Mouse (Mus musculus) CD4-positive, CD25-positive, alpha-beta regulatory T cell, adult 2 months (primary cell): ENCODE data around the gene Adgrd1.
"Not testable (repeated sequence)": the region's sequence is repeated elsewhere in the genome, so short reads cannot be mapped to it uniquely, and the experiment has no call there.

Source experiments
- DNase-seq: peaks from one replicate; pipeline ENCODE4 v3.0.0-alpha.2; 2012; ENCODE audit warnings: low read depth, low spot score

Adgrd1 gene

DNA sequence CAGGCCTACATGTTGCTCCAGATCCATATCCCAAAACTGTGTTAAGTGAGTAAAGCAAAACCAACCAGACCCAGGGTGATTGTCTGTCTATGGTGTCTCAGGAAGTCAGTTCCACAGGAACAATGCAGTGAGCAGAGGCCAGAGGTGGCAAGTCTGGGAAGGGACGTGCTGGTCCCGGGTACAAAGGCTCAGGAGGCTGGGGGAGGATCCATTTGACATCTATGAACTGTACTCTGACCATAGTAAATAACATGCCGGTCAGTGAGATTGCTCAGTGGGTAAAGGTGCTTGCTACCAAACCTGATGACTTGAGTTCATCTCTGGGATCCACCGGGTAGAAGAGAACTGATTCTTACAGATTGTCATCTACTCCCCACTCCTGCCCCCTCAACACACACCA is 3.4 kb upstream of the Adgrd1 start:
- DNase-seq, result no peak

GRCm38 (mm10) chr5:129094236-129094635 is 2.3 kb upstream of the Adgrd1 start:
- no peak for DNase-seq

DNA sequence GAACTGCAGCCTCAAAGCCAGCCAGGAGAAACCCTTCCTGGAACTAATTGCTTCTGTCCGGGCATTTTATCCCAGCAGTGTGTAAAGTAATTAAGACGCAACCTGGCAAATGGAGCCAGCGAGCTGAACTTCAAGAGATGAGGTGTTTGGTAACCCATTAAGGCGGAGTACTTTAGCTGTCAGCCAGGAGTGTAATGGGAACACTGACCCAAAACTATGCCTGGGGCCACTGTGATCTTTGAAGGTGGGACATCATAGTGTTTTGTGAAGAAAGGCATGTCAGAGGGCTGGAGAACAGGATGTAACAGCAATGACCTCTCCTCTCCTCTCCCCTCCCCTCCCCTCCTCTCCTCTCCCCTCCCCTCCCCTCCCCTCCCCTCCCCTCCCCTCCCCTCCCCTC is 7.5 kb downstream of the Adgrd1 start:
- DNase-seq, result no peak

DNA sequence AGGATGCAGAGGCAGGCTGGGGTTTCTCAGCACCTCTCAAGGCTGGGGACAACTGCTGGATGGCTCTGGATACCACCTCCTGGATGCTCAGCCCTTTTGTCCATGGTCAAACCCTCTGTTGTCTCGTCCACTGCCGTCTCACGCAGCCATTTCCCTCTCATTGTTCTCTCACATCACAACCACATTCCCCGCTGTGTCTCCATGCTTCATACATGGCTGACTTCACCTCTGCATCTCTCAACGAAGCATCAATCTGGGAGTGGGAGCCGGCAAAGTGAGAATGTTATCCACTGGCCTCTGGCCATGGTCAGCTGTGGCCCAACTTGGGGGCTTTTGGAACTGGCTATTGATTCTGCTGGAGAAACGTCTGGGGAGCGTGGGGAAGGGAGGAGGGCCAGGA is 15.2 kb downstream of the Adgrd1 start:
- no peak for DNase-seq

GRCm38 (mm10) chr5:129113741-129114476 is 17.4 kb downstream of the Adgrd1 start:
- no peak for DNase-seq

GRCm38 (mm10) chr5:129116299-129116698 is 19.7 kb downstream of the Adgrd1 start:
- no peak for DNase-seq

- no peak for DNase-seq
Observed at GRCm38 (mm10) chr5:129117593-129118113, 21.1 kb downstream of the Adgrd1 start.

DNA sequence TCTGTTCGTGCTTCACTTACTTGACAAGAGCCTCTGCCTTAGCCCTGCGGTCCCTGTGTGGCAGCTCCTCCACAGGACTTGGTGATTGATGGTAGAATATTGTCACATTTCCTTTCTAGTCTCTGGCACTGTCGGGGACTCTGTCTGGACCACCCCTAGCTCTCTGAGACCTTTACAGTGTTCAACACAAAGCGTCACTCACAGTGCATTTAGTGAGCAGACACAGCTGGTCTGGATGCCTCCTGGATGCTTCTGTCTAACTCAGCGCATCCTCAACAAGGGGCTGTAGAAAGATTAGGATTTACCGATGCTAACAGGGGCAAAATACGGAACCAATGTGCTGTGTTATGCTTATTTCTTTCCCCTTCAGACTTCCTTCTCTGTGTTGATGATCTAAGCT is 22.0 kb downstream of the Adgrd1 start:
- DNase-seq, result no peak

GRCm38 (mm10) chr5:129119146-129119545 is 22.6 kb downstream of the Adgrd1 start:
- DNase-seq, result no peak

- no peak for DNase-seq
Observed at GRCm38 (mm10) chr5:129121654-129122285, 25.2 kb downstream of the Adgrd1 start.

- no peak for DNase-seq
Observed at GRCm38 (mm10) chr5:129122491-129122890, 25.9 kb downstream of the Adgrd1 start.

- DNase-seq, result no peak
Observed at GRCm38 (mm10) chr5:129124070-129124828, 27.7 kb downstream of the Adgrd1 start.

DNA sequence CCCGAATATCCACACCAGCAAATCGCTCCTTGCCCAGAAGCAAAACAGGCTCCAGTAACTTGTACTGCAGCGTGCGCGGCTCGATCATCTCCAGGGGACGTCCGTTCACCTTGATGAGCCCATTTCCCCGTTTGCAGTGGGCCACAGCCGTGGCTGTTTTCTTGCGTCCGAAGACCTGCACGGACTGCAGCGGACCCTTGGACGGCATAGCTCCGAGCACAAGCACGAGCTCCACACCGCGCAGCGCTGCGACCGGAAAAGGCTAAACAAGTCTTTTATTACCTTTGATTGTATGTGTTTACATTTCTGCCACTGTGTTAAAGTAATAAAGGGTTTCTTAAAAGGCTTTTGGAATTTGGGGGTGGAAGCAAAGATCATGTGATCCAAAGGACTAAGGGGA is 31.8 kb downstream of the Adgrd1 start:
- not testable (repeated sequence) for DNase-seq

DNA sequence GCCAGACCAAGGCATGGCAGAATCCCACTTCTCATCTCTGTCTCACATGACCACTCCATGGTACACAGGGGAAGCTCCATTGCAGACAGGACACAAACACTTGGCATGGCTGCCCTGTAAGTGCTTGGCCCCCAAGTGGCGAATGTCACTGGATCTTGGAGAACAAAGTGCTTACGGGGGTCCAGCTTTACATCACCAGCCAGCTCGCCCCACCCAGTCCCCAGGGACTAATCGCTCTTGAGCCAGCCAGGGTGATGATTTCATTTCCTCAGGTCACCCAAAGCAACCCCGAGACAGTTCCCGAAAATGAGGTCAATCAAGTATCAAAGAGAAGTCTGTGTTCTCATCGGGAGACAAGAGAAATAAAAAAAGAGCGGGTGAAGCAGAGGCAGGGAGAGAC is 33.8 kb downstream of the Adgrd1 start:
- DNase-seq, result no peak

DNA sequence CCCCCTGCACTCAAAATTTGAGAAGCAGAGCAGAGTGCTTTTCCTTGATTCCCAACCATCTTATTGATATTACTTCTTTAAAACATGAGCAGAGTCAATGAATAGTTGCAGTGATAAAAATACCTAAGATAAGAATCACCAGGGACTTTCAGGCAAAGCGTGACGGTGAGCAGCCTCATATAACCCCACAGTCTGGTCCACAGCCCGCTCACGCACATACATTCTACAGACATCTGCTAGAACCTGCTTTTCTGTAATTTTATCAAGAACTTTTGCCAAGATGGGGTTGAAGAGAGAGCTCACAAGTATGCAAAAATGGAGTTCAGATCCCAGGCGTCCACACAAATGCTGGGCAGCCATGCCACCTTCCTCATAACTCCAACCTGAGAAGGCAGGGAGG is 40.9 kb downstream of the Adgrd1 start:
- DNase-seq, result no peak

GRCm38 (mm10) chr5:129138576-129138975 is 42.0 kb downstream of the Adgrd1 start:
- no peak for DNase-seq

- DNase-seq, result no peak
Observed at GRCm38 (mm10) chr5:129142801-129143200, 46.3 kb downstream of the Adgrd1 start.

DNA sequence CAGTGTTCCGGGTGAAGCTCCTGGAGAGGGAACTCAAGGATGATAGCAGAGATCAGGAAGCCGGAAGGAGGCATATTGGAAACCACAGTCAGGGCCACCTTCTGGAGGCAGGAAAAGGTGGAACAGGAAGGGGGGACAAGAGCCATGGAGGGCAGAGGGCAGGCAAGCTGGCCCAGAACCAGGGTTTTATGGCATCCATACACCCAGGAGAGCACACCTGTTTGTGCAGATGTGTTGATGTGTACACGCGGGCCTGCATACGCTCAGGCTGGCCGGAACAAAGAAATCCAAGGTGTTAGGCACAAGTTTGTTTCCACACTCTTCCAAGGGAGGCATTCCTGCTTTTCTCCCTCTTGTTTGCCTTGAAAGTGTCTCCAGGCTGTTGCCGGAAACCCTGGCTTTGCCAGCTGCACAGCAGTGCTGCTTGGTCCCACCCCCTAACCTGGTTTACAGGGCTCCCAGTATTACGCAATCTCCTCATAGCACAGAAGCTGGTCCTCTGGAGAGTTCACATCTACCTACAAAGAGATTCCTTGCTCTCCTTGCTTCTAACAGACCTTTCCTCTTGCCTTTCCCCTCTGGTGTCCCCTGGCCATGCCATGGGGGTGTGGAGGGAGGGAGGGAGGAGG is 48.9 kb downstream of the Adgrd1 start:
- no peak for DNase-seq

- no peak for DNase-seq
Observed at GRCm38 (mm10) chr5:129146892-129147509, 50.5 kb downstream of the Adgrd1 start.

DNA sequence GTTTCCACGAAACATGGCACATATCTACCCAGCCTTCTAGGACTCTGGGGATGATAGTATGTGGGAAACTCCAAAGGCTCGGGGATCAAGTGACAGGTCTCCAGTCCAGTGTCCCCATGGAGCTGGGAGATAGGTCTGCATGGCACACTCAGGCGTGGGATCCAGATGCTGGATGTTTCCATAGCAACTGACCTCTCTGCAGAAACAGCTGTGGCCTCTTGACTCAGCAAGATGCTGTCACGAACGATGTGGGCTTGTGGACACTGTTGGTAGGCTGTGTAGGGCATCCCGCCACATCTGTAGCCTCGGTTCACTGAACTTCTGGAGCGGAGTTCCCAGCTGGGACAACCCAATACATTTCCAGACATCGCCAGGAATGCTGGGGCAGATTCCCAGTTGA is 51.9 kb downstream of the Adgrd1 start:
- DNase-seq, result no peak
